Mouse (Mus musculus) v-Abl transformed pro-B cells (cell line): ENCODE data around the gene Ncoa7.

Source experiments
- in situ Hi-C, 2 experiments: fragments of 400-800 bp; cut with MboI; formaldehyde crosslinking; loops; one replicate each; pipeline ENCODE4 v1.15.1; 2025; ENCODE audit not compliant: unreplicated experiment in 2 of 2

Gene Ncoa7

DNA sequence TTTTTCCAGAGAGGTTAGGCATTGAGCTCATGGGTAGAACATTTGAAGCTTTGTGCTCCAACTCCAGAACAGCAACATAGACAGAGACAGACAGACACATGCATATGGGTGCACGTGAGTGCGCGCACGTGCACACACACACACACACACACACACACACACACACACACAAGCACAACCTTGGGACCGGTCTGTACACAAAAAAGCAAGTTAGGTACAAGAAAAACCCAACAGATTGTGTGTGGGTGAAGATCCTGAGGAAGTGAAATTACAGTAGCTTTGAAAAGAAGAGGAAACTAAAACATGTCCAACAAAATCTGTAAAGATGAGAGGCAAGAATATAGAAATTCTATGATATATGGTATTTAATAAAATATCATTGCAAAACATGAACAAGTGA, 13.6 kb downstream of the Ncoa7 start:
- in situ Hi-C loops, result loop anchor here in 1 of 2 experiments (25.0 kb wide), 1 partner anchor 1427 kb away; the partner anchor contains the start of gene Rnf146

GRCm38 (mm10) chr10:30788340-30788721, 14.8 kb downstream of the Ncoa7 start:
- in situ Hi-C loops, result loop anchor here in 1 of 2 experiments (25.0 kb wide), 1 partner anchor 1426 kb away; the partner anchor contains the start of gene Rnf146

GRCm38 (mm10) chr10:30787684-30788339, 15.3 kb downstream of the Ncoa7 start:
- in situ Hi-C loops, result loop anchor here in 1 of 2 experiments (25.0 kb wide), 1 partner anchor 1426 kb away; the partner anchor contains the start of gene Rnf146

DNA sequence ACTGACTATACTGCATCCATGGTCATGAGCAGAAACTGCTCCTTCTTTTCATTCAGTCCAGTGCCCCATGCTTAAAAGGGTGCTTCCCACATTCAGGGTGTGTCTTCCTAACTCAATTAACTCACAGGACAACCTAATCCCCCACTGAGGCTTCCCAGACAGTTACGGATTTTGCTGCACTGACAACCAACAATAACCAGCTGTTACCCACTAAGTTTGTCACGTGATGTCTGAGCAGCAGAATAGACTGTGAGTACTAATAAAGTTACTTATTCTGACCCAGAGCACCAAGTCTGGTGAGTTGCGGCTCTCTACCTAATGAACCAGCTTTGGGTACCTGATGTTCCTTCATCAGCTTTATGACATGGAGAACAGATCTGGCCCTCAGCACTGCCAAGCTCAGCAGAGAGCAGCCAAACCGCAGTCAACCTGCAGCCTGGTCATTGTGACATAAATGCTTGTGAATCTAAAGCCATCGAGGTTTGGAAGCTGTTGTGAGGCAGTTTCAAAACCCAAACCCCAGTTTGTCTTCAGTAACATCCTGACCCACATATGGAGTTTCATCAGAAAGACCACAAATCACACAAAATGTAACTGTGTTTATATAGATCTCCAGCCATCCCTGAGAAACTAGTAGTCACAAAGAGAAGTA, 16.9 kb downstream of the Ncoa7 start:
- in situ Hi-C loops, result loop anchor here in 1 of 2 experiments (25.0 kb wide), 1 partner anchor 1424 kb away; the partner anchor contains the start of gene Rnf146

- in situ Hi-C loops, result loop anchor here in 1 of 2 experiments (25.0 kb wide), 1 partner anchor 1419 kb away; the partner anchor contains the start of gene Rnf146
Measured at GRCm38 (mm10) chr10:30780921-30781320, 22.2 kb downstream of the Ncoa7 start.

GRCm38 (mm10) chr10:30778240-30778639, 24.9 kb downstream of the Ncoa7 start:
- in situ Hi-C loops, result loop anchor here in 1 of 2 experiments (25.0 kb wide), 1 partner anchor 1416 kb away; the partner anchor contains the start of gene Rnf146

GRCm38 (mm10) chr10:30775987-30776386, 27.1 kb downstream of the Ncoa7 start:
- in situ Hi-C loops, result loop anchor here in 1 of 2 experiments (25.0 kb wide), 1 partner anchor 1414 kb away; the partner anchor contains the start of gene Rnf146

- in situ Hi-C loops, result loop anchor here in 1 of 2 experiments (25.0 kb wide), 1 partner anchor 1413 kb away; the partner anchor contains the start of gene Rnf146
Measured at GRCm38 (mm10) chr10:30775568-30775967, 27.6 kb downstream of the Ncoa7 start.

DNA sequence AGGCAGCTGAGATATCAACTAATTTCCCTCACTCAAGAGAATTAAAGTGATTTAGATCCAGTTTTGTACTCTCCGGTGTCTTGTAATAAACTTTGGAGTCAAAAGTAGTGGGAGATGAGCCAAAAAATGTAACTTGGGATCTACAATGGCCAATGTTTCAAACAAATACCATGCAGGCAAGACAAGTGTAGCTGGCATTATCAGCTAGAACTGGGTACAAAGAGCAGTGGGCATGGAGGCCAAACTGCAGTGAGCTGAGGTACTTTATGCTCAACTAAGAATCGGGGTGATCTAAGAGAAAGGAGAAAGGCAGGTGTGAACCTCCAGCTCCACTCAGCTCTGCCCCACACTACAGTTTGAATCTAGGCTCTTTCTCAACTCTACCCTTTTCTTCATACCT, 28.7 kb downstream of the Ncoa7 start:
- in situ Hi-C loops, result no loop called here

DNA sequence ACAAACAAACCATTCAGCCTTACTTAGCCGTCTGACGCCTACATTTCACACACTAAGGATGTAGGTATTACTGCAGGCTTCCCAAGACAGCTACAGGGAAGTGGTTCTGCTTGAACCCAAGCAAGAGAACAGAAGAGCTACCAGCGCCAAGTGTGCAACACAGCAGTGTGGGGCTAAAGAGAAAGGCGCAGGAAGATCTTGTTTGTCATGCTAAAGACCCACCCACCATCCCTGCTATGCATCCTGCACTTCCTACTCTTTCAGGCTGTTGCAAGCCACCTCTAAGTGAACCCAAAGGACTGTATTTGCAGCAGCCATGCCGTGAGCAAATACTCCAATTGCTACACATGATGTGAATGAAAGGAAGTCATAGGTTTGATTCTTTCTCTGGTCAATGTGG, 29.9 kb downstream of the Ncoa7 start:
- in situ Hi-C loops, result no loop called here

DNA sequence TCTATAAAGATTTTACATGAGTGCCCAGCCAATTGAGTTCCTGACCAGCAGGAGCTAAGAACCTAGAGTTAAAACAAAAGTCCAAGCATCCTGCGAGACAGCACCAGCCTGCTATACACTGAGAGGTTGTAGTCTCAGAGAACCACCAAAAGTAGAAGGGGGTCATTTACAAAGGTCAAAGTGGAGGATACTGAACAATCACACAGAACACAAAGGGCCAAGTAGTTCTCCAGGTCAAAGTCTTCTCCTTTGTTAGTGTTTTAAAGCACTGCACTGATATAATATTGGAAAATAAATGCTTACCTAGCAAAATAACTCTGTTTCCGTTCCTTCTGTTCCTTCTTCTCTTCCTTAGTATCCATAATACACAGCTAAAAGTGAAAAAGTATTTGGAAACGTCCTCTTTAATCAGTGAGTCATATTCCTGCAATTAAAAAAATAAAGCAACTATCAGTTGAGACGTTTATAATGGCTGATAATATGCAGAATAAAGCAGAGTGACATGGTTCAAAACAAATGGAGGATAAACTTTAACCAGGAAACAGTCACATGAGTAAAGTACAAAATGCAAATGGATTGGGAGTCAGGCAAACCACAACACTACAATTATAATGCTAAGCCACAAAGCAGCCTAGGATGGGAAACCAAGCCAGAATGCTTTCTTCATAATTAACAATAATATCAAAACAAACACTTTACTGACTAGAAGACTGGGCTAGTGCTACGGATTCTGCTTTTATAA, 31.5 kb downstream of the Ncoa7 start:
- in situ Hi-C loops, result no loop called here

- in situ Hi-C loops, result no loop called here
Measured at GRCm38 (mm10) chr10:30768820-30769219, 34.3 kb downstream of the Ncoa7 start.

DNA sequence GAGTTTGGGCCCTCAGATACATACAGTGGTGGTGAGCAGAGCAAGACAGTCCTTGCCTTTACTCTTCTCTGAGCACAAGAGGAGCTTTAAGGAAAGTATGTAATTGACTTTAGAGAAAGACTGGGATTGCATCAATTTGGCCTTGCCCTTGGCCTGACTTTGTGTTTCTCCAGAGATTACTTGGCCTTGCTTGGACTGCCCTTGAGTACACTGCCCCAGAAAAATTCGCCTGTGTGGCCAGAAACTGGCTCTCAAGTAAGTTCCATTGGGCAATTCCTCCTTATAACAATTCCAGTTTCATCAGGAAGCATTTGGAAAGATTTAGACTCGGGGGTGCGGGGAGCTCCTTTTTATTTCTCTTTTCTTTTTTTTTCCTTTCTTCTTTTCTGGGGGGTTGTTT, 34.9 kb downstream of the Ncoa7 start:
- in situ Hi-C loops, result no loop called here

DNA sequence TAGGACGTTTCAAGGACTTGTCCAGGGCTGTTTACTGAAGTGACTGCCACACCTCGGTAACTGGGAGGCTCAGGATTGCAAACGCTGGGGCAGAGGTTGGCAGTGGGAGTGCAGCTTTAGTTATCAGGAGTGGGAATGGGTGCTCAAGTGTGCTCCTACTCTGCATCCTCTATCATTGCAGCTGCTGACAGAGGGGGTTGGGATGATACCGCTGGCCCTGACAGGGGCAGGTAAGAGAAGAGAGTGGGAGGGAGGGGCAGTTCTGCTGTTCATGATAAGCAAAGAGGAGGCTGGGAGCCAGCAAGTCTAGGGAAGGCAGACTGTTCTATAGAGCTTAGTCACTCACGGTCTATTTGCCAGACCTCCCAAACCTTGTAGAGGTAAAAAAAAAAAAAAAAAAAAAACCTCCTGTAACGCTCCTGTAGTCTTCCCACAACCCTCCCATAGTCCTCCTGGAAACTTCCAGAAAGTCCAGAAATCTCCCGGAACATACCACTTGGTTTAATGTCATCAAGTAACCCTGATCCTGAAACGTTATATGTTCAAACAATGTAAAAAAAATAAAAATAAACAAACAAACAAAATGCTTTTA, 39.9 kb downstream of the Ncoa7 start:
- in situ Hi-C loops, result no loop called here

DNA sequence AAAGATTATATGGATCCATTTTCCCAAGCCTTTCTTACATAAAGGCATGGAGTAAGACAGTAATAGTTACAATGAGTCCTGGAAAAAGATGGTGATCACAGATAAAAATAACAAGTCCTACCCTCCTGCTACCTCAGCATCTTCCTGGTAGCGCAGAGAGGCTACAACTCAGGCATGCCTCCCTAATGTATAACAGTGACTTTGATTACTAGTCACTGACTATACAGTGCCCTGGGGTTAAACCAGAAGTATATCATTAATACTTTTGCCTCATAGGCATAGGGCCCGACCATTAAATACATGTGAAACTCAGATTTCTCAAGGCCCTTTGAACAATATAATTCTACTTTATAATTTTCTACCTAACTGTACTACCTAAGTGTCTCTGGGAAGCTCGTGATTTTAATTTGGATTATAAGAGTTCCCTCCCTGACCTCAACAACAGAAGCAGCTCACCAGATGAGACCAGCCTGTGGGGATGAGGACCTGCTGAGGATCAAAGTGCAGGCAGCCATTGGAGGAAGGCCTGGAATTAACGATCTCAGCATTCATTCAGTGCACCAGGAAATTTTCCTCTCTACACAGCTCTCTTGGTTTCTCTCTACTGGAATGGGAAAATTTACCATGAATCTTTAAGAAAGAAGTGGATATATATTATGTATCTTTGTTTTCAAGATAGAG, 40.7 kb downstream of the Ncoa7 start:
- in situ Hi-C loops, result no loop called here

DNA sequence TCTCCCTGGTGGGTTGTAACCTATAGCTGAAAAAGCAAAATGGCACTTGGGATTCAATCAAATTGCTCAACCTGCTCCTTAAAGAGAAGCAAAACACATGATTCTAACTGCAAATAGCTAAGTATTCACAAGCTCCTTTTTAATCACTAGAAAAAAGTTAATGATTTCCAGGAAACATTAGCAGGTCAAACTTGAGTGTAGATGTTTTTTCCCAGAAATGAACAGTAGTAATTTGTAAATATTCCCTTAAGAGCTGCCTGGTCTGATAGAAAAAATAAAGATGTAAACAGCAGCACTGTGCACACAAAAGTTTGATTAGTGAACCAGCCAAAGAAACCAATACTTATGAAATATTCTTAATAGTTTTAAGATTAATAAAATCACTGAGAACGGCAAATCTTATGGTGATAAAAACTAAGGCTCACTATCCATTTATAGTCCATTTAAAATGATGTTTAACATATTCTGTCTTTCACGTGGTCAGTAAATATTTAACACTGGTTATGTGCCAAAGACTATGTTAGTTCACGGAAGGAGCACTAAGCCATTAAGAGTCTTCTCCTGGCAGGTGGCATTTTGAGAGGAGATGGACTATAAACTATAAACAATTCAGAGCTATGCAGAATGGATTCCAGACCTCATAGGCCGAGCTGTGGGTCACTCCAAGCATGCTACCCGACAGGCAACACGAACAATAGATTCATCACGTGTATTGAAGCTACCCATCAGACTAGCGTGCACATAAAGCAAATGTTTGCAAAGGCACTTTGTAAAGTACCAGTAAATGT, 43.6 kb downstream of the Ncoa7 start:
- in situ Hi-C loops, result no loop called here

GRCm38 (mm10) chr10:30756064-30756463, 47.1 kb downstream of the Ncoa7 start:
- in situ Hi-C loops, result no loop called here

DNA sequence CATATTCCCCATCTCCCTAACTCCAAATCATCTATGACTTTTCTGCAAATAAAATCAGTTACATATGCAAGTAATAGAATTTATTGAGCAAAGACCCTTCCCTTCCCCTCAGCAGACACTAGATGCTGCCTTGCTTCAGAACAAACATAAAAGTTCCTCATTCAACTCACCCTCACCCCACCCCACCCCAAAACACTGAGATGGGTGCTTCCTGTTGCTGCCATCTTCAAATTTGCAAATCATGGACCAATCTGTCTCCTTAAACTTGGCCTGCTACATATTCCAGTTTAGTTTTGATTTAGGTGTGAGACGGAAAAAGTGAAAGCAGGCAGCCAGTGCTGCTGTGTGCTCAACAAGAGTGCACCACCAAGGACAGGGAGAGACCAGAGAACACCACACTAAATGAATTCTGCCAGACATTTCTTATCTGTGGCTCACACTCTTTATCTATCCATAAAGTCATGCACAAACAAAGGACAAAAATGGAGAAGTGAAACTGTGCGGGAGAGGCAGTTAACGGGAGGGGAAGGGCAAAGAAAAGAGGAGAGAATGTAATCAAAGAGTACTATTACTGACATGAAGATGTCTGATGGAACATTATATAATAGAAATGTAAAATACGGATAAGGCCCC, 48.2 kb downstream of the Ncoa7 start:
- in situ Hi-C loops, result no loop called here

DNA sequence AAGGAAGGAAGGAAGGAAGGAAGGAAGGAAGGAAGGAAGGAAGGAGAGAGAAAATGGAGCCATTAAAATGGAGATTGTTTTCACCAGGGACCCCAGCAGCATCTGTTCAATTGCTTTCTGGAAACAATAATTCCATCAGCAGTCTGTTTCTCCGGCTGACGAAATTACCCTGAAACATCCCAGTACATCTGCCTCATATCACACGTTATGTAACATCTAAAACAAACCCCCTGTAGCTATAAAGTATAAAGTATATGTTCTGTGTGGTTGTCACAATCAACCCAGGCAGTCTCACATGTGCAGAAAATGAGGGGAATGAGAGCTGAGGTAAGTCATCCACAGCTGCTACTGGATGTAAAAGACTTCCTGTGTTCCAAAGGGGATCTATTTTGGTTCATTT, 49.0 kb downstream of the Ncoa7 start:
- in situ Hi-C loops, result no loop called here
